Mouse (Mus musculus) spleen, postnatal 14 days (tissue): ENCODE results near the gene Tlr9.

Experiments used
- DNase-seq, 2 experiments: peaks; one replicate each; pipeline ENCODE4 v3.0.0; 2021 to 2022; ENCODE audit warnings: low spot score in 2 of 2

Gene Tlr9

DNA sequence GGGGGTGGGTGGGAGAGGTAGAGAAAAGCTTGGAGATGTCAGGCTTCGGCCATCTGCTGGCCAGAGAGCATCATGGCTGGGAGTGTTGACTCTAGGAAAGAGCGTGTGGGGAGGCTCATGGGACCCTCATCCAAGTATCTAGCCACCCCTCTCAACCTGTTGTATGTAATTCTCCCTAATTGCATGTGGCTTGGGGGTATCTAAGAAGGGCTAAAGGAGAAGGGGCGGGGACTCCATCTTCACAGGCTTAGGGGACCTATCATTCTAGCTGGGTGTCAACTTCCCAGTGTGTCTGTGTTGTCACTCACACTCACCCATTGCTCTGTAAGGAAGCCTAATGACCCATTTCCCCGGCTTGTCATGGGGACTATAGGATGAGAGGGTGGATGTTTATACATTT, 9.4 kb downstream of the Tlr9 start:
- DNase-seq = no peak

GRCm38 (mm10) chr9:106232956-106233355, 10.6 kb downstream of the Tlr9 start:
- DNase-seq = no peak

DNA sequence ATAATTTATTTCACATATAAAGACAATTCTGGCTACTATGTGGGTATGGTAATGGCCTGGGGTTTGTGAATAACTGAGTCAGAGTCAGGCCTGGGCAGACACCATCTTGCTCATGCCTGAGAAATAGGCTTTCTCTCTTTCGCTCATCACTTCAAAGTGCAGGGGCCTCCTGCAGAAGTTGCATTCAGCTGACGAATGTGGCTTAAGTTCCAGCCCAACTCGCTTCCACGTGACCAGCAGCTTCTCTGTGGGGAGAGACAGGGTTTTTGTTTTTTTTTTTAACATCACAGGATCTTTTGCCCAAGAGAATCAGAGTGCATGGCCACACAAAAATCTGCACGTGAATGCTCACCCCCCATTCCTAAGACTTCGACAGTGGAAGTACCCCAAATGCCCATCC, 11.6 kb downstream of the Tlr9 start:
- DNase-seq = no peak

DNA sequence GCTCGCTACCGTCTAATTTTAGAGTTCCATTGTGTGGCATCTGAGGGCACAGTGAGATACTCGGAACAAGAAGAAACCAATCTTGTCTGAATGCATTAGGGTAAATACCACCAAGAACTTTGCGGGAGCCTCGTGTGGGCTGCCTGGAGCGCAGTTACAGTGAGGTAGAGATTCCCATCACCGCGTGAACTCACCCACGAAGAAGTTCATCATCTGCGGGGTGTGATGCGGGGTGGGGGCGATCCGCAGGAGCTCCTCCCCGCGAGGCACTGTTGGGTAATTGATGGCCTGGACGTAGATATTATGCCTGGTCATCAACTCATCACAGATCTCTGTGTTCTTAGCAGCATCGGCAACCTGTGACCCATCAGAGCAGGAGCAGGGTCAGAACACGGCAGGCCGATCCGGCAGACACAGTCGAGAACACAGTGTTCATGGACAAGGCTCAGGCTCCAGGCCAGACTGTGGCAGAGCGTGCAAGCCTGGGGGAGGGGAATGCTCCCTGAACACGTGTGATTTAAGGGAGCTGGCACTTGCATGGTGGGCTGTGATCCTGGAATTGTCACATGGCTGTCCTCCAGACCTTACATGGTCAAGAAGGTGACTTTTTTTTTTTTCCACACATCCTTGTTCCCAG, 12.9 kb downstream of the Tlr9 start:
- no peak for DNase-seq

DNA sequence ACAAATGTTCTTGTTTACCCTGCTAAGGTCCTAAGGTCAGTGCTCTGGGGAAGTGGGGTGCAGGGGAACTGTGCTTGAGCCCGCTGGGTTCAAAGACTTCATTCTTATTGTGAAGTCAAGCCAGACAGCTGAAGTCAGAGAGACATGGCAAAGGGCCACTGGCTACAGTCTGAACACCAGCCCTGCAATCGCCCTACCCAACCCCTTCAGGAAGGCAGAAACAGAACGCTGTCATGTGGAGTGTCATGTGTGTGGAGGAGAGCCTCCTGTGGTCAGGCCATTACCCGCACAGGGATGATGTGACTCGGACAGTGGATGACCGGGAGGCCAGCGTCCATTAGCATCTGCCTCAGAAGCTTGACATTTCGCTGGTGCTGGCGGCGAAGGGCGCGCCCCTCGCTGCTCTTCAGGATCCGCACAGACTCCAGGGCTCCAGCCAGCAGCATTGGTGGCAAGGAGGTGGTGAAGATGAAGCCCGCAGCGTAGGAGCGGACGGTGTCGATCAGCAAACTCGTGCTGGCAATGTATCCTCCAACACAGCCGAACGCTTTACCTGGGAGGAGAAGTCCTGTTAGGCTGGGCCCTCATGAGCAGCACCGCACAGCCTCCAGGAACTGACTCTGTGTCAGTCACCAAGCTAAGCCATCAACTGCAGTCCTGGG, 13.9 kb downstream of the Tlr9 start:
- DNase-seq = no peak

- DNase-seq = no peak
These were observed 14.4 kb downstream of the Tlr9 start for GRCm38 (mm10) chr9:106236818-106237211.

- no peak for DNase-seq
These were observed 15.0 kb downstream of the Tlr9 start for GRCm38 (mm10) chr9:106237401-106237800.

DNA sequence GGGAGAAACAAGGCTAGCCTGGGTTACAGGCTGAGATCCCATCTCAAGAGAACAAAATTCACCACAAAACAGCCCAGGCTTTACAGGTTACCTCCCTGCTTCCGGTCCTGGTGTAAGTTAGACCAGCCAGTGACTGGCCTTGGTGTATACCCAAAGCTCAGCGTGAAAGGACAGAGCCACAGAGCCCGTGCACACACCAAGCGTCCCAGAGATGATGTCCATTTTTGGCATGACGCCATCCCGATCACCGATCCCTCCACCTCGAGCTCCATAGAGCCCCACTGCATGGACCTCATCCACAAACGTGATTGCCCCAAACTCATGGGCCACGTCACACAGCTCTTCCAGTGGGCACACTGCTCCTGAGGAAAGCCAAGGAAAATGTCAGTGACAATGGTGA, 15.5 kb downstream of the Tlr9 start:
- no peak for DNase-seq

- no peak for DNase-seq
These were observed 19.3 kb downstream of the Tlr9 start for GRCm38 (mm10) chr9:106241541-106242164.

GRCm38 (mm10) chr9:106242813-106243488, 20.6 kb downstream of the Tlr9 start:
- no peak for DNase-seq

DNA sequence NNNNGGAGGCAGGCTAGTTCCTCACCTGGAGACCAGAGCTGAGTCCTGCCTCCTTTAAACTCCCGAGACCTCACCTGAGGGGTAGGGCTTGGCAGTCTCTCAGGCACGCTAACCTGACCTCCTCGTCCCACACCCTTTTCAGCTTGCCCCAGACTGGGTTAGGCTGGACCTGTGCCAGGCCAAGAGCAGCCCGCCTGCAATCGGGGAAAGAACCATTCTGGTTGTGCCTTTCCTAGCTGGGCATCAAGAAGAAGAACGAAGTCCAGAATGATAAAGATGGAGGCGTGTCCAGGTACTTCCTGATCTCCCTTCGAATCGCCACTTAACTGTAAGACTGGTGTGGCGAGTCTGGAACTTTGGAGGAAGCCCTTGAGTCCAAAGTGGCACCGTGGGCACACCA, 27.2 kb downstream of the Tlr9 start:
- no peak for DNase-seq

GRCm38 (mm10) chr9:106250245-106250644, 27.8 kb downstream of the Tlr9 start:
- no peak for DNase-seq

DNA sequence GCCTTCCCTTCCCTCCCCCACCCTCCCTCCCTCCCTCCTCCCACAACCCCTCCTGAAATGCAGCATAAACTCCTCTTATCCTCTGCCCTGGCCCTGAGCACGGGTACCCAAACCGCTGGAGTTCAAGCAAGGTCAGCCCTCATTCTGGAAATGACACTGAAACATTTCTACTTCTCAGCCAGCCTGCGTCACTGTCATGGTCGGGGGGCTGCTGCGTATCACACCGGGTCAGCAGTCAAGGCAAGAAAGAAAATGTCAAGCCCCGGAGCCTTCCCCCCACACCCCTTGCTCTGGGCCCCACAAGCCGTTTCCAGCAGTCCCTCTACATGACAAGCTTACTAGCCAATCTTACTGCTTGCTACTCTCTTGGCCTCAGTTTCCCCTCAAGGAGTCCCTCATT, 28.7 kb downstream of the Tlr9 start:
- DNase-seq = no peak

GRCm38 (mm10) chr9:106254001-106254400, 31.6 kb downstream of the Tlr9 start:
- no peak for DNase-seq

DNA sequence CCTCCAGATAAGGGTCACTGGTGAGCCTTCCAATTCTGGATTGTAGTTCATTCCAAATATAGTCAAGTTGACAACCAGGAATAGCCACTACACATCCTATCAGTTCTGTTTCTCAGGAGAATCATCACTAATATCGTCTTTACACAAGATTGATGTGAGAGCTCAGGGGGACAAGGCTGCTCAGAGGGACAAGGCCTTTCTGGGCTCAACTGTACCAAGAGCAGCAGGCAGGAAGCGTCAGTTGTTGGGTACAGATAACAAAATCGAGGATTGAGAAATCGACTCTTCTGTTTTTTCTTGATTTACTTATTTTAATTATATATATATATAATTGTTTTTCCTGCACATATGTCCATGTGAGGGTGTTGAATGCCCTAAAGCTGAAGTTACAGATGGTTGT, 36.0 kb downstream of the Tlr9 start:
- DNase-seq = no peak

GRCm38 (mm10) chr9:106258990-106259389, 36.6 kb downstream of the Tlr9 start:
- DNase-seq = no peak

GRCm38 (mm10) chr9:106261058-106261457, 38.7 kb downstream of the Tlr9 start:
- no peak for DNase-seq

GRCm38 (mm10) chr9:106261491-106261890, 39.1 kb downstream of the Tlr9 start:
- no peak for DNase-seq

- no peak for DNase-seq
These were observed 39.7 kb downstream of the Tlr9 start for GRCm38 (mm10) chr9:106262075-106262474.

DNA sequence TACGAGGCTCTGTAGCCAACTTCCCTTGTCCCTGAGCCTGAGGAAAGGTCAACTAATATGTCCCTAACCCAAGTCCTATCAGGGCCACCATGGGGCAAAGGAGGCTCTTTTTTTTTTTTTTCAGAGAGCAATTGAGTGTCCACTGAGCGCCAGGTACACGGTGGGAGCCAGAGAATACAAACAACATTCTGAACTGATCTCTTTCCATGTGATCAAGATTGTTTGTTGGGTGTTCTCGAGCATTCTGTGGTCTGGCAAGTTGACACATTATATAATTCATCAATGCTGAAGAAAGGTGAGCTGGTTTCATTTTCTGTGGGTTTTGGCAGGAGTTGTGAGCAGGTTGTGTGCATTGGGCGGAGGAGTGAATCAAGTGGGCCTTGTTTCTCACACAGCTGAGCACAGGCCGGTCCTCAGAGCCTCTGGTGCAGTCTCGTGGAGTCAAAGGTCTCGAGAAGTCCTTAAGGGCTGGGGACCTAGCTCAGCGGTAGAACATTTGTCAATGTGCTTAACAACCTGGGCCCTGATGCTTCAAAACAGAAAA, 41.1 kb downstream of the Tlr9 start:
- no peak for DNase-seq

GRCm38 (mm10) chr9:106265358-106266075, 43.1 kb downstream of the Tlr9 start:
- DNase-seq = no peak
